Mouse (Mus musculus) myocyte (in vitro differentiated cells): ENCODE results near the gene Atp1a2.

ENCODE experiments used
- CEBPB ChIP-seq: IDR thresholded peaks from 2 replicates; pipeline ENCODE4 v1.6.1; 2011; ENCODE audit warnings: mild to moderate bottlenecking, moderate library complexity; ENCODE audit not compliant: poor library complexity, insufficient read depth, severe bottlenecking
- E2F4 ChIP-seq: IDR thresholded peaks from one replicate; pipeline ENCODE4 v1.6.1; 2011; ENCODE audit warnings: mild to moderate bottlenecking, control low read depth, moderate library complexity; ENCODE audit not compliant: insufficient read depth
- MAX ChIP-seq: IDR thresholded peaks from one replicate; pipeline ENCODE4 v1.6.1; 2011; ENCODE audit warnings: low read depth, mild to moderate bottlenecking, control low read depth
- MYOG ChIP-seq, 3 experiments: IDR thresholded peaks; one replicate each; pipeline ENCODE4 v1.6.1; 2011; ENCODE audit warnings: control low read depth in 2 of 3, low read depth in 2 of 3, mild to moderate bottlenecking in 2 of 3; ENCODE audit not compliant: insufficient read length in 2 of 3, control insufficient read depth in 1 of 3, insufficient read depth in 1 of 3
- POLR2A ChIP-seq: IDR thresholded peaks from one replicate; pipeline ENCODE4 v1.6.1; 2011; ENCODE audit warnings: low read depth, mild to moderate bottlenecking, control low read depth, moderate library complexity; ENCODE audit not compliant: insufficient read length
- POLR2AphosphoS2 ChIP-seq: IDR thresholded peaks from one replicate; pipeline ENCODE4 v1.6.1; 2011; ENCODE audit warnings: low read depth, control low read depth; ENCODE audit not compliant: insufficient read length
- REST ChIP-seq: IDR thresholded peaks from one replicate; pipeline ENCODE4 v1.6.1; 2011; ENCODE audit warnings: mild to moderate bottlenecking, control low read depth, moderate library complexity; ENCODE audit not compliant: insufficient read depth, insufficient read length
- TCF12 ChIP-seq: IDR thresholded peaks from one replicate; pipeline ENCODE4 v1.6.1; 2011; ENCODE audit warnings: mild to moderate bottlenecking, control low read depth; ENCODE audit not compliant: poor library complexity, insufficient read depth, severe bottlenecking
- TCF3 ChIP-seq: IDR thresholded peaks from one replicate; pipeline ENCODE4 v1.6.1; 2011; ENCODE audit warnings: low read depth, control low read depth; ENCODE audit not compliant: insufficient read length
- USF1 ChIP-seq: IDR thresholded peaks from one replicate; pipeline ENCODE4 v1.6.1; 2011; ENCODE audit warnings: low read depth, mild to moderate bottlenecking, control low read depth, moderate library complexity

DNA sequence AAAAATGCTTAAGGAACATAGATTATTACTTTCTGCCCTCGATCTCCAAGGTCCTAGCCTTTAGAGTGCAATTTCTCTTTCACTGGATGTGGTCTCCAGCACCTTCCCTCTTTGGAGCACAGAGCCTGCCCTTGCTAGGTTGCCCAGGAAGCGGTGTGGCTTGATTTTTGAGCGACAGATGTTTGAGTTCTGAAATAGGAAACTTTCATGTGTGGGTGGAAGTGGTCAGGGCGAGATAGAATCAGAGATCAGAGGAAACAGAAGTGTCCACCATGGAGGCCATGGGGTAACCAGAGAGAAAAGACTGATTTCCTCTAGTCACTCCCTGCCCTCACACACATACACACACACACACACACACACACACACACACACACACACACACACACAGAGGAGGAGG lies 8.3 kb upstream of the Atp1a2 start:
- TF ChIP-seq MYOG (IDR thresholded peaks at IDR 0.05; ENCODE audit: control insufficient read depth in 1 of 3, insufficient read depth in 1 of 3, insufficient read length in 2 of 3, low read depth in 2 of 3) (no peak), POLR2A (no peak), E2F4 (no peak), TCF12 (no peak), REST (no peak), CEBPB (no peak), POLR2AphosphoS2 (no peak), TCF3 (no peak), MAX (no peak), USF1 (no peak)
